Mouse (Mus musculus): ENCODE data around the gene Gm10282. TPM values are rescaled to one million over a fixed set of nuclear protein-coding genes. Genes with fewer than 3 reads are reported as not detected.

Gm10282 gene
- total and polyA plus RNA-seq, 2 experiments: 0.37 to 1.0 TPM

DNA sequence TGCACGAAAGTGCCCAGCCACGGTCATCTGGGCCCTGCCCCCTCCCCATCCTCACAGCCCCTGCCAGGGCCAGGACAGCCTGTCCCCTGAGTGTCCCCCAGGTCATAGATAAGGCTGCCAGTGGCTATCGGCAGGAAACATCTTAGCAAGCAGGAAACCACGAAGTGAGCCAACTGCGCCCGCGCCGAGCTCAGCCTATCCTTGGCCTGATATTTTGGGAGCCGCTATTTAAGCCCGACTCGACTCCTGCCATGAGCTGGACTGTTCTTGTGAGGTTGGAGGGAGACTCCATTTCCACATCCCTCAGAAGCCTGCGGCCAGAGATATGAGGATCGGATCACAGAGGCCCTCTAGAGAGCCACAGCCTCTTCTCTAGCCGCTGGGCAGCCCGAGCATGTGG lies 36.7 kb downstream of the Gm10282 start:
- TF ChIP-seq POLR2A (IDR thresholded peaks at IDR 0.05; ENCODE audit: extremely low read depth, insufficient read depth, low read length): no peak
- no peak for TF ChIP-seq CTCF (IDR thresholded peaks at IDR 0.05; ENCODE audit: low read depth, low read length)
- no peak overlapping the region for H3K4me3 ChIP-seq (ENCODE audit: insufficient read depth, low read depth, low read length)
- DNase-seq (ENCODE audit: extremely low read depth, low read depth, low spot score): peak; percentile 10
- WGBS: 73% methylated on average over 15 of the region's 15 CpGs
- H3K9ac ChIP-seq (ENCODE audit: low read depth, low read length): no peak overlapping the region
- peak overlapping the region; percentile 57 for H3K27ac ChIP-seq (replicated peaks; ENCODE audit: insufficient read depth, low read depth, low read length)
- peaks cover 2% of the 10 kb centered on the region for H3K4me1 ChIP-seq (ENCODE audit: control insufficient read depth, insufficient read depth, low read length)
- no peaks in the 10 kb centered on the region for H3K27me3 ChIP-seq (ENCODE audit: control insufficient read depth, insufficient read depth, low read length)
- H3K79me2 ChIP-seq (ENCODE audit: control insufficient read depth, insufficient read depth, low read length): no peaks in the 10 kb centered on the region
- H3K36me3 ChIP-seq (ENCODE audit: control insufficient read depth, insufficient read depth, low read length): no peaks in the 10 kb centered on the region

DNA sequence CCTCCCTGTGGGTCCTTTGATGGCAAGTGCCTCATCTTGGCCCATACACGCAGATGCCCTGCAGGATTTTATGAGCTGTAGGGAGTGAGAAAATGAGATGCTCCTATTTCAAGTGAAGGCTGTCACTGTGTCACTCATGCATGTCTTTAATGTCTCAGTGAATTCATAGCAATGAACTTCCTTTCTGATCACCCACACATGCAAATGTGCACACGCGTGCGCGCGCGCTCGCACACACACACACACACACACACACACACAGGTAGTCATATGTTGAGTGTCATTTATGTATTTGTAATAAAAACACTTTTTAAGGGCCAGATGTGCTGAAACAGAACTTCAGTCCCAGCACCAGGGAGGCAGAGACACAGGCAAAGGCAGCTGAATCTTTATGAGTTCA lies 38.0 kb downstream of the Gm10282 start:
- no peaks in the 10 kb centered on the region for H3K27me3 ChIP-seq (ENCODE audit: control insufficient read depth, insufficient read depth, low read length)
- WGBS: 100% methylated on average over 8 of the region's 8 CpGs
- H3K36me3 ChIP-seq (ENCODE audit: control insufficient read depth, insufficient read depth, low read length): no peaks in the 10 kb centered on the region
- no peak overlapping the region for H3K27ac ChIP-seq (replicated peaks; ENCODE audit: insufficient read depth, low read depth, low read length)
- no peak overlapping the region for H3K4me3 ChIP-seq (ENCODE audit: insufficient read depth, low read depth, low read length)
- no peaks in the 10 kb centered on the region for H3K79me2 ChIP-seq (ENCODE audit: control insufficient read depth, insufficient read depth, low read length)
- TF ChIP-seq POLR2A (IDR thresholded peaks at IDR 0.05; ENCODE audit: extremely low read depth, insufficient read depth, low read length) (no peak), CTCF (IDR thresholded peaks at IDR 0.05; ENCODE audit: low read depth, low read length) (no peak)
- no peak for DNase-seq (ENCODE audit: extremely low read depth, low read depth, low spot score)
- no peak overlapping the region for H3K9ac ChIP-seq (ENCODE audit: low read depth, low read length)
- peaks cover 2% of the 10 kb centered on the region for H3K4me1 ChIP-seq (ENCODE audit: control insufficient read depth, insufficient read depth, low read length)

DNA sequence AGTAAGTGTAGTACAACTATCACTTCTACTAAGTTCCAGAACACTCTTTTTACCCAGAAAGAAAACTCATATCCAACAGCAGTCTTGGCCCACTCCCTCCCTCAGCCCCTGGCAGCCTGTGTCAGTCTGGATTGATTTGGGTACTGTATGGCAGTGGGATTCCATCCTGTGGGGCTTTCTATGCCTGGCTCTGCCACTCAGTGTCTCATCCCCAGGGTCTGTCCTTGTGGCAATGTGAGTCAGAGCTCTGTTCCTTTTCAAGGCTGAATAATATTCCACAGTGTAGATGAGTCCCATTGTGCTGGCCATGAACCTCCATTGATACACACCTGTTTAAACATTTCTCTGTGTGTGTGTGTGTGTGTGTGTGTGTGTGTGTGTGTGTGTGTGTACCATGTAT lies 38.4 kb downstream of the Gm10282 start:
- Histone ChIP-seq H3K27me3 (ENCODE audit: control insufficient read depth, insufficient read depth, low read length) (no peaks in the 10 kb centered on the region), H3K27ac (replicated peaks; ENCODE audit: insufficient read depth, low read depth, low read length) (no peak overlapping the region), H3K79me2 (ENCODE audit: control insufficient read depth, insufficient read depth, low read length) (no peaks in the 10 kb centered on the region), H3K4me3 (ENCODE audit: insufficient read depth, low read depth, low read length) (no peak overlapping the region), H3K9ac (ENCODE audit: low read depth, low read length) (no peak overlapping the region), H3K4me1 (ENCODE audit: control insufficient read depth, insufficient read depth, low read length) (peaks cover 2% of the 10 kb centered on the region), H3K36me3 (ENCODE audit: control insufficient read depth, insufficient read depth, low read length) (no peaks in the 10 kb centered on the region)
- no peak for DNase-seq (ENCODE audit: extremely low read depth, low read depth, low spot score)
- no peak for TF ChIP-seq CTCF (IDR thresholded peaks at IDR 0.05; ENCODE audit: low read depth, low read length)
- no peak for TF ChIP-seq POLR2A (IDR thresholded peaks at IDR 0.05; ENCODE audit: extremely low read depth, insufficient read depth, low read length)

DNA sequence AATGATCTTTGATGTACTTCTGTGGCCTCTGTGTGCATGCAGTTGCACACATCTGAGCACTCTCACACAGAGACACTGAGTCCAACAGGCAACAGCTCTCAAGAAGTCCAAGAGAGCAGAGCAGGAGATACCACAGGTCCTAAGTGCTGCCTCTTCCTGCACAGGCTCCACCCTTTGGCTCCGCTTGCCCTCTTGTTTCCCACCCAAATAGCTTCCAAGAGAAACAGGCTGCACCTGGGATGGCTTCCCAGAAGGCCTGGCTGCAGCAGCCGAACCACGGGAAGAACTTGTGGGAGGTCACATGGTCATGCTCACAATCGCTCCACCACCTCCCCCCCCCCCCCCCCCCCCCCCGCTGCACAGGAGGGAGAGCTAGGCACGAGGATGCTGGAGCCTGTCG lies 39.7 kb downstream of the Gm10282 start:
- DNase-seq (ENCODE audit: extremely low read depth, low read depth, low spot score): no peak
- Histone ChIP-seq H3K27ac (replicated peaks; ENCODE audit: insufficient read depth, low read depth, low read length) (no peak overlapping the region), H3K79me2 (ENCODE audit: control insufficient read depth, insufficient read depth, low read length) (no peaks in the 10 kb centered on the region), H3K4me3 (ENCODE audit: insufficient read depth, low read depth, low read length) (no peak overlapping the region), H3K27me3 (ENCODE audit: control insufficient read depth, insufficient read depth, low read length) (no peaks in the 10 kb centered on the region), H3K36me3 (ENCODE audit: control insufficient read depth, insufficient read depth, low read length) (no peaks in the 10 kb centered on the region), H3K4me1 (ENCODE audit: control insufficient read depth, insufficient read depth, low read length) (peaks cover 2% of the 10 kb centered on the region), H3K9ac (ENCODE audit: low read depth, low read length) (no peak overlapping the region)
- WGBS: 47% methylated on average over 7 of the region's 7 CpGs
- TF ChIP-seq POLR2A (IDR thresholded peaks at IDR 0.05; ENCODE audit: extremely low read depth, insufficient read depth, low read length) (no peak), CTCF (IDR thresholded peaks at IDR 0.05; ENCODE audit: low read depth, low read length) (no peak)

DNA sequence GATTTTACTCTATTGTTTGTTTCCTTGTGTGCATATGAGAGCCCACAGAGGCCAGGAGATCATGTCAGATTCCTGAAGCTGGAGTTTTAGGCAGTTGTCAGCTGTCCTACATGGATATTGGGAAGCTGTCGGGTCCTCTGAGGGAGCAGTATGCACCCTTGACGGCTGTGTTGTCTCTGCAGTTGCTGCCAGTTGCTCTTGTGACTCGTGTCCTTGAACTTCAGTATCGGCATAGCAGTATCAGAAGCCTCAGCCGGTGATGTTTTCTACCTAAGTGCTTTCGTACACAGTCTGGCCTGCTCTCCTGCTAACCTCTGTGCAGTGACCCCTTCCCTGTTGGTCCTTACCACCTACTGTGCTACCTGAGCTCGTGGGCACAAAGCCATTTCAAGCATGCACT lies 41.6 kb downstream of the Gm10282 start:
- DNase-seq (ENCODE audit: extremely low read depth, low read depth, low spot score): peak; percentile 57
- no peak overlapping the region for H3K4me3 ChIP-seq (ENCODE audit: insufficient read depth, low read depth, low read length)
- 11% methylated on average over 7 of the region's 7 CpGs for WGBS

DNA sequence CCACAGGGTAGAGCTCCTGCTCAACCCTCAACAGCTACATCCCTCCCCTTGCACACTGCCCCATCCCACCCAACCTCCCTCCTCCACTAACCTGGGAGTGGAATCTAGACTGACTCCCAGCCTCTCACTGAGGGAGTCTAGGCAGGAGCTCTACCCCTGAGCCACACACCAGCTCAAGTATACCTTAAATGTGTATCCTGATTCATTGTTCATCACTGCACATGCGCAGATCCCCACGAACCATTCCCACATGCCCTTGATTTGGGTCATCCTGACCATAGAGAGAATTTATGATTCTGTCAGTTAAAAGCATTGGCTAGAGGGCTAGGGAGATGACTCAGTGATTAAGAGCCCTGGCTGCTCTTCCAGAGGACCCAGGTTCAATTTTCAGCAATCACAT lies 42.3 kb downstream of the Gm10282 start:
- peaks cover 4% of the 10 kb centered on the region for H3K4me1 ChIP-seq (ENCODE audit: control insufficient read depth, insufficient read depth, low read length)
- H3K79me2 ChIP-seq (ENCODE audit: control insufficient read depth, insufficient read depth, low read length): no peaks in the 10 kb centered on the region
- no peak for TF ChIP-seq CTCF (IDR thresholded peaks at IDR 0.05; ENCODE audit: low read depth, low read length)
- no peak for TF ChIP-seq POLR2A (IDR thresholded peaks at IDR 0.05; ENCODE audit: extremely low read depth, insufficient read depth, low read length)
- H3K9ac ChIP-seq (ENCODE audit: low read depth, low read length): no peak overlapping the region
- 94% methylated on average over 2 of the region's 2 CpGs for WGBS
- no peaks in the 10 kb centered on the region for H3K36me3 ChIP-seq (ENCODE audit: control insufficient read depth, insufficient read depth, low read length)
- no peak overlapping the region for H3K27ac ChIP-seq (replicated peaks; ENCODE audit: insufficient read depth, low read depth, low read length)
- no peak for DNase-seq (ENCODE audit: extremely low read depth, low read depth, low spot score)
- no peak overlapping the region for H3K4me3 ChIP-seq (ENCODE audit: insufficient read depth, low read depth, low read length)
- no peaks in the 10 kb centered on the region for H3K27me3 ChIP-seq (ENCODE audit: control insufficient read depth, insufficient read depth, low read length)

More for the DNA sequence above, 41.6 kb downstream of the Gm10282 start:
- Histone ChIP-seq H3K36me3 (ENCODE audit: control insufficient read depth, insufficient read depth, low read length) (no peaks in the 10 kb centered on the region), H3K9ac (ENCODE audit: low read depth, low read length) (no peak overlapping the region), H3K27me3 (ENCODE audit: control insufficient read depth, insufficient read depth, low read length) (no peaks in the 10 kb centered on the region), H3K79me2 (ENCODE audit: control insufficient read depth, insufficient read depth, low read length) (no peaks in the 10 kb centered on the region), H3K4me1 (ENCODE audit: control insufficient read depth, insufficient read depth, low read length) (peaks cover 4% of the 10 kb centered on the region), H3K27ac (replicated peaks; ENCODE audit: insufficient read depth, low read depth, low read length) (no peak overlapping the region)
- no peak for TF ChIP-seq CTCF (IDR thresholded peaks at IDR 0.05; ENCODE audit: low read depth, low read length)
- TF ChIP-seq POLR2A (IDR thresholded peaks at IDR 0.05; ENCODE audit: extremely low read depth, insufficient read depth, low read length): no peak

Data from liver, adult 2 months (tissue).